Mouse (Mus musculus): ENCODE measurements around the gene Eddm3b. TPM values are rescaled to one million over a fixed set of nuclear protein-coding genes. Genes with fewer than 3 reads are reported as not detected.
A peak's percentile ranks its signal among the peaks of the same experiment; 100 is the strongest.
"Not testable (repeated sequence)": the region's sequence is repeated elsewhere in the genome, so short reads cannot be mapped to it uniquely, and the experiment has no call there.

Gene Eddm3b
- polyA plus RNA-seq, 1 experiment, result not detected

GRCm38 (mm10) chr14:51093496-51093895, 20.7 kb upstream of the Eddm3b start:
- peak overlapping the region; percentile 41 for H3K4me3 ChIP-seq (ENCODE audit: insufficient read depth, low read length)
- H3K4me1 ChIP-seq (ENCODE audit: control insufficient read depth, insufficient read depth, low read length), result peaks cover 36% of the 10 kb centered on the region
- H3K27ac ChIP-seq (ENCODE audit: insufficient read depth, low read depth, low read length), result peak overlapping the region; percentile 98
- TF ChIP-seq POLR2A (IDR thresholded peaks at IDR 0.05; ENCODE audit: borderline replicate concordance, low read depth, low read length) (no peak), CTCF (IDR thresholded peaks at IDR 0.05; ENCODE audit: low read depth, low read length) (no peak)

- TF ChIP-seq CTCF (IDR thresholded peaks at IDR 0.05; ENCODE audit: low read depth, low read length), result no peak
- TF ChIP-seq POLR2A (IDR thresholded peaks at IDR 0.05; ENCODE audit: borderline replicate concordance, low read depth, low read length), result no peak
- Histone ChIP-seq H3K27ac (ENCODE audit: insufficient read depth, low read depth, low read length) (peak overlapping the region; percentile 98), H3K4me3 (ENCODE audit: insufficient read depth, low read length) (peak overlapping the region; percentile 41), H3K4me1 (ENCODE audit: control insufficient read depth, insufficient read depth, low read length) (peaks cover 36% of the 10 kb centered on the region)
Measured at GRCm38 (mm10) chr14:51094096-51094875, 19.9 kb upstream of the Eddm3b start.

- H3K27ac ChIP-seq (ENCODE audit: insufficient read depth, low read depth, low read length), result peak overlapping the region; percentile 98
- TF ChIP-seq POLR2A (IDR thresholded peaks at IDR 0.05; ENCODE audit: borderline replicate concordance, low read depth, low read length) (no peak), CTCF (IDR thresholded peaks at IDR 0.05; ENCODE audit: low read depth, low read length) (no peak)
- H3K4me1 ChIP-seq (ENCODE audit: control insufficient read depth, insufficient read depth, low read length), result peaks cover 36% of the 10 kb centered on the region
- peak overlapping the region; percentile 2; the same call in 1 of the 2 replicates for H3K4me3 ChIP-seq (ENCODE audit: insufficient read depth, low read length)
Measured at GRCm38 (mm10) chr14:51094921-51095320, 19.3 kb upstream of the Eddm3b start.

- H3K4me3 ChIP-seq (ENCODE audit: insufficient read depth, low read length), result peak overlapping the region; percentile 28
Measured at GRCm38 (mm10) chr14:51095736-51096524, 18.3 kb upstream of the Eddm3b start.

GRCm38 (mm10) chr14:51098300-51098699, 15.9 kb upstream of the Eddm3b start:
- H3K4me3 ChIP-seq (ENCODE audit: insufficient read depth, low read length); H3K27ac ChIP-seq (ENCODE audit: insufficient read depth, low read depth, low read length): not testable (repeated sequence)
- peaks cover 32% of the 10 kb centered on the region for H3K4me1 ChIP-seq (ENCODE audit: control insufficient read depth, insufficient read depth, low read length)

More at GRCm38 (mm10) chr14:51095736-51096524, 18.3 kb upstream of the Eddm3b start:
- TF ChIP-seq POLR2A (IDR thresholded peaks at IDR 0.05; ENCODE audit: borderline replicate concordance, low read depth, low read length), result no peak
- TF ChIP-seq CTCF (IDR thresholded peaks at IDR 0.05; ENCODE audit: low read depth, low read length), result no peak
- H3K4me1 ChIP-seq (ENCODE audit: control insufficient read depth, insufficient read depth, low read length), result peaks cover 36% of the 10 kb centered on the region
- H3K27ac ChIP-seq (ENCODE audit: insufficient read depth, low read depth, low read length), result peak overlapping the region; percentile 98

- H3K4me1 ChIP-seq (ENCODE audit: control insufficient read depth, insufficient read depth, low read length), result peaks cover 31% of the 10 kb centered on the region
- no peak overlapping the region for H3K27ac ChIP-seq (ENCODE audit: insufficient read depth, low read depth, low read length)
- H3K4me3 ChIP-seq (ENCODE audit: insufficient read depth, low read length), result no peak overlapping the region
- TF ChIP-seq CTCF (IDR thresholded peaks at IDR 0.05; ENCODE audit: low read depth, low read length), result no peak
- TF ChIP-seq POLR2A (IDR thresholded peaks at IDR 0.05; ENCODE audit: borderline replicate concordance, low read depth, low read length), result no peak
Measured at GRCm38 (mm10) chr14:51098921-51099320, 15.3 kb upstream of the Eddm3b start.

- Histone ChIP-seq H3K27ac (ENCODE audit: insufficient read depth, low read depth, low read length) (no peak overlapping the region), H3K4me3 (ENCODE audit: insufficient read depth, low read length) (no peak overlapping the region), H3K4me1 (ENCODE audit: control insufficient read depth, insufficient read depth, low read length) (peaks cover 16% of the 10 kb centered on the region)
- TF ChIP-seq CTCF (IDR thresholded peaks at IDR 0.05; ENCODE audit: low read depth, low read length) (no peak), POLR2A (IDR thresholded peaks at IDR 0.05; ENCODE audit: borderline replicate concordance, low read depth, low read length) (no peak)
Measured at GRCm38 (mm10) chr14:51101284-51101683, 12.9 kb upstream of the Eddm3b start.

GRCm38 (mm10) chr14:51103217-51103616, 11.0 kb upstream of the Eddm3b start:
- H3K27ac ChIP-seq (ENCODE audit: insufficient read depth, low read depth, low read length), result no peak overlapping the region
- H3K4me1 ChIP-seq (ENCODE audit: control insufficient read depth, insufficient read depth, low read length), result peaks cover 4% of the 10 kb centered on the region
- no peak for TF ChIP-seq POLR2A (IDR thresholded peaks at IDR 0.05; ENCODE audit: borderline replicate concordance, low read depth, low read length)
- peak; percentile 73 for TF ChIP-seq CTCF (IDR thresholded peaks at IDR 0.05; ENCODE audit: low read depth, low read length)
- H3K4me3 ChIP-seq (ENCODE audit: insufficient read depth, low read length), result no peak overlapping the region

GRCm38 (mm10) chr14:51104366-51104765, 9.9 kb upstream of the Eddm3b start:
- TF ChIP-seq CTCF (IDR thresholded peaks at IDR 0.05; ENCODE audit: low read depth, low read length) (no peak), POLR2A (IDR thresholded peaks at IDR 0.05; ENCODE audit: borderline replicate concordance, low read depth, low read length) (no peak)
- Histone ChIP-seq H3K27ac (ENCODE audit: insufficient read depth, low read depth, low read length) (no peak overlapping the region), H3K4me3 (ENCODE audit: insufficient read depth, low read length) (no peak overlapping the region), H3K4me1 (ENCODE audit: control insufficient read depth, insufficient read depth, low read length) (peaks cover 4% of the 10 kb centered on the region)

GRCm38 (mm10) chr14:51106449-51106967, 7.7 kb upstream of the Eddm3b start:
- TF ChIP-seq CTCF (IDR thresholded peaks at IDR 0.05; ENCODE audit: low read depth, low read length), result no peak
- no peak for TF ChIP-seq POLR2A (IDR thresholded peaks at IDR 0.05; ENCODE audit: borderline replicate concordance, low read depth, low read length)
- H3K4me1 ChIP-seq (ENCODE audit: control insufficient read depth, insufficient read depth, low read length), result peaks cover 4% of the 10 kb centered on the region

More at GRCm38 (mm10) chr14:51106449-51106967, 7.7 kb upstream of the Eddm3b start:
- H3K4me3 ChIP-seq (ENCODE audit: insufficient read depth, low read length), result no peak overlapping the region
- H3K27ac ChIP-seq (ENCODE audit: insufficient read depth, low read depth, low read length), result no peak overlapping the region

Data from bone marrow macrophage, adult 2 months (primary cell).